Mouse (Mus musculus): ENCODE measurements around the gene Rgs16. TPM values are rescaled to one million over a fixed set of nuclear protein-coding genes. Genes with fewer than 3 reads are reported as not detected.

Gene Rgs16
- polyA plus RNA-seq (2014; fragmentation: Nextera tagmentation; extraction: Ambion mirVana): 5.8 and 8.3 TPM in 2 replicates

DNA sequence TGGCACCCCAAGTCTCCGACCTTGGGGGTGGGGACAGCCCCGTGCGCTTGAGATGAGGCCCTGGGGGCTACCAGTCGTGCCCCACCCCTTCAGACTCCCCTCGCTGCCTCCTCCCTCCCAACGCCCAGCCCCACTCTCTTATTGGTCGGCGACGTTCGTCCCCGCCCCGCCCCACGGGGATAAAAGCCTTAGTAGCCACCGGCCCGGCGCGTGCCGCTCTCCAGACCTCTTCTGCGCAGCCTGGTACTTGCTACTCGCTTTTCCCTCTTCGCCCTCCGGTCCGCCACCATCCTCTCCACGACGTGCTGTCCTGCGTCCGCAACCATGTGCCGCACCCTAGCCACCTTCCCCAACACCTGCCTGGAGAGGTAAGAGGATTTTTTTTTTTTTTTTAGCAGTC, at the start of gene Rgs16:
Gene Rgs16 (plus strand): TSS at position 205 of the 400 bp plus-strand sequence.
- peak within 1 kb of the TSS; percentile 43 for H3K4me3 ChIP-seq (ENCODE audit: low read depth, low read length)
- peak within 1 kb of the TSS; percentile 48 for H3K9ac ChIP-seq (replicated peaks; ENCODE audit: low read depth, low read length)
- H3K27ac ChIP-seq (ENCODE audit: low read depth, low read length): 0 out of 2 replicates have a peak within 1 kb of the TSS, but pooled peaks have one; percentile 16
- H3K36me3 ChIP-seq (ENCODE audit: control insufficient read depth, insufficient read depth, low read length): no peaks in the 10 kb centered on the region
- WGBS: 0% methylated on average over 28 of the region's 28 CpGs
- no peaks in the 10 kb centered on the region for H3K9me3 ChIP-seq (ENCODE audit: control insufficient read depth, low read length)
- peaks cover 21% of the 10 kb centered on the region; the same call in 1 of the 2 replicates for H3K4me1 ChIP-seq (ENCODE audit: control insufficient read depth, insufficient read depth, low read length)
- peak within 1 kb of the TSS; percentile 81 for H3K4me2 ChIP-seq (ENCODE audit: low read depth, low read length)
- H3K27me3 ChIP-seq (ENCODE audit: control insufficient read depth, insufficient read depth, low read length): no peaks in the 10 kb centered on the region
- ATAC-seq (ENCODE audit: low read depth): peak; percentile 78

GRCm38 (mm10) chr1:153692526-153692925, 47.6 kb upstream of the Rgs16 start:
- H3K4me2 ChIP-seq (ENCODE audit: low read depth, low read length): no peak overlapping the region
- H3K27ac ChIP-seq (ENCODE audit: low read depth, low read length): no peak overlapping the region
- H3K36me3 ChIP-seq (ENCODE audit: control insufficient read depth, insufficient read depth, low read length): 0 out of 2 replicates have a peak, but pooled peaks cover 2% of the 10 kb centered on the region
- H3K9me3 ChIP-seq (ENCODE audit: control insufficient read depth, low read length): no peaks in the 10 kb centered on the region
- 91% methylated on average over 6 of the region's 6 CpGs for WGBS
- no peak for ATAC-seq (ENCODE audit: low read depth)
- no peaks in the 10 kb centered on the region for H3K27me3 ChIP-seq (ENCODE audit: control insufficient read depth, insufficient read depth, low read length)
- 0 out of 2 replicates have a peak, but pooled peaks cover under 1% of the 10 kb centered on the region for H3K4me1 ChIP-seq (ENCODE audit: control insufficient read depth, insufficient read depth, low read length)
- H3K9ac ChIP-seq (replicated peaks; ENCODE audit: low read depth, low read length): no peak overlapping the region
- no peak overlapping the region for H3K4me3 ChIP-seq (ENCODE audit: low read depth, low read length)

DNA sequence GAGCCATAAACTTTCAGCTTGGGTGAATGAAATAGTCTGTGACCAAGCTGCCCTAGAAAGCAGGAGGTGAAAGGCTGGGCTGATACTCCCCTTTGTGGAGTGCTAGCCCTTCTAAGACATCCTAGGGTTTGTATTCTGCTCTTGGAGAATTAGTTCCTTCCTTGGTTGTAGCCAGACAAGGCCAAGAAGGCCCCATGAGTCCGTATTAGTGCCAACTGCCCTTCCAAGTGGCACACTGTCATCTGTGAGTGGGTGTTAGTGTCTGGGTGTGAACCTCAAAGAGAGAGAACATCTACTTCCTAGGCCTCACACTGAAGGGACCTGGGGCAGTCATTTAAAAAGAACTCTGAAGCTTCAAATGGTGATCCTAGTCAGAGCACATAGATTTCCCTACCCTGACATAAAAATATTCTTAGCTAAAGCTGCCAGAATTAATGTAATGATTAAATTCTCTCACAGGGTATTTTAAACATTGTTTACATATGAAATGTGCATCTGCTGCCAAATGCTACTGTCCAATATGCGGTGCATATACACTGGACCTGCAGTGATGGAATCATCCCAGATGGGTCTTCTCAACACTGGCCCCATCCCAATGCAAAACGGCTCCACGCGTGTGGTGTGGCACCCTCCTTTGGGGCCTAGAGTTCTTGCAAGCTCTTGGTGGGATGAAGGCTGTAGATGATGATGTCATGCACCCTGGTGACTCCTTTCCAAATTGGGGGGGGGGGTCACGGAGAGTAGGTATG, 45.6 kb upstream of the Rgs16 start:
- WGBS: 86% methylated on average over 6 of the region's 6 CpGs
- Histone ChIP-seq H3K4me2 (ENCODE audit: low read depth, low read length) (no peak overlapping the region), H3K4me3 (ENCODE audit: low read depth, low read length) (no peak overlapping the region), H3K27ac (ENCODE audit: low read depth, low read length) (no peak overlapping the region), H3K9ac (replicated peaks; ENCODE audit: low read depth, low read length) (no peak overlapping the region), H3K4me1 (ENCODE audit: control insufficient read depth, insufficient read depth, low read length) (0 out of 2 replicates have a peak, but pooled peaks cover 3% of the 10 kb centered on the region), H3K27me3 (ENCODE audit: control insufficient read depth, insufficient read depth, low read length) (no peaks in the 10 kb centered on the region), H3K9me3 (ENCODE audit: control insufficient read depth, low read length) (no peaks in the 10 kb centered on the region), H3K36me3 (ENCODE audit: control insufficient read depth, insufficient read depth, low read length) (0 out of 2 replicates have a peak, but pooled peaks cover 2% of the 10 kb centered on the region)
- no peak for ATAC-seq (ENCODE audit: low read depth)

DNA sequence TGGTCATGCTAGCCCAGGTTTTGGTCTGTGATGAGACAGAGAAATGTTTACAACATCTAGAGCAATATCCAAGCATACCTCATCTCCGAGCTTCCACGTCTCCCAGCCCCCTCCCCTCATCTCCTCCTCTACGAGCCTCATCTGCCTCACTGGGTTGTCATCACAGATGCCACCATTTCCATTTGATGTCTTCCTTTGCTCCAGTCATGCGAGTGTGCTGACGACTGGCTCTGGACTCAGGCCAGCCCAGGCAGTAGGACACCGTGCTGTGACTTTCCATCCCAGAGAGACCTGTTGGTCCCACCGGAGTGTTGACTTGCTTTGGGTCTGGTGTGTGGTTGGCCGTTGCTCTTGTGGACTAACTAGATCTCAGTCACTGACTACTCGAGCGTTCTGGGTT, 44.8 kb upstream of the Rgs16 start:
- no peak overlapping the region for H3K27ac ChIP-seq (ENCODE audit: low read depth, low read length)
- H3K4me3 ChIP-seq (ENCODE audit: low read depth, low read length): no peak overlapping the region
- 0 out of 2 replicates have a peak, but pooled peaks cover 3% of the 10 kb centered on the region for H3K4me1 ChIP-seq (ENCODE audit: control insufficient read depth, insufficient read depth, low read length)
- no peaks in the 10 kb centered on the region for H3K27me3 ChIP-seq (ENCODE audit: control insufficient read depth, insufficient read depth, low read length)
- H3K4me2 ChIP-seq (ENCODE audit: low read depth, low read length): no peak overlapping the region
- ATAC-seq (ENCODE audit: low read depth): no peak
- H3K9me3 ChIP-seq (ENCODE audit: control insufficient read depth, low read length): no peaks in the 10 kb centered on the region
- H3K36me3 ChIP-seq (ENCODE audit: control insufficient read depth, insufficient read depth, low read length): 0 out of 2 replicates have a peak, but pooled peaks cover 2% of the 10 kb centered on the region
- H3K9ac ChIP-seq (replicated peaks; ENCODE audit: low read depth, low read length): no peak overlapping the region
- WGBS: 90% methylated on average over 10 of the region's 10 CpGs

DNA sequence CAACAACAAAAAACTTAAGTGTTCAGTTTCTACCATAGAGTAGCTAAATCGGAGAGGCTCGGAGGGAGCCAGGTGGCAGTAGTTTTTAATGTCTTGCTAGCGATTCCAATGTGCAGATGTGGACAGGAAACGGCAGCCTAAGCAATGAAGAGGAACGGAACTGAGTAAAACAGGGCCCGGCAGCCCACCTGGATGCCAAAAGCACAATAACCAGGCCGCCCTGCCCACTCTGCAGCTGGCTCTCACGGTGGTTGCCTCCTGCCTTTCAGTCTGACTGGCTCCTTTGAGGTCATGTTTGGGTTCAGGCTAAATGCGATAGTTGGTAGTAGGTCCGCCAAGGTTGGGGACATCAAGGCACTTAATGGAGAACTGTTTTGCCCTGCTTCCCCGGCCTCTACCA, 44.1 kb upstream of the Rgs16 start:
- Histone ChIP-seq H3K4me1 (ENCODE audit: control insufficient read depth, insufficient read depth, low read length) (0 out of 2 replicates have a peak, but pooled peaks cover 3% of the 10 kb centered on the region), H3K4me3 (ENCODE audit: low read depth, low read length) (no peak overlapping the region), H3K27ac (ENCODE audit: low read depth, low read length) (no peak overlapping the region), H3K4me2 (ENCODE audit: low read depth, low read length) (no peak overlapping the region), H3K9me3 (ENCODE audit: control insufficient read depth, low read length) (no peaks in the 10 kb centered on the region), H3K36me3 (ENCODE audit: control insufficient read depth, insufficient read depth, low read length) (0 out of 2 replicates have a peak, but pooled peaks cover 2% of the 10 kb centered on the region), H3K9ac (replicated peaks; ENCODE audit: low read depth, low read length) (no peak overlapping the region), H3K27me3 (ENCODE audit: control insufficient read depth, insufficient read depth, low read length) (no peaks in the 10 kb centered on the region)
- ATAC-seq (ENCODE audit: low read depth): no peak
- WGBS: 88% methylated on average over 11 of the region's 11 CpGs

GRCm38 (mm10) chr1:153696541-153696940, 43.6 kb upstream of the Rgs16 start:
- no peak for ATAC-seq (ENCODE audit: low read depth)
- 90% methylated on average over 4 of the region's 4 CpGs for WGBS

GRCm38 (mm10) chr1:153697581-153698251, 42.4 kb upstream of the Rgs16 start:
- ATAC-seq (ENCODE audit: low read depth): peak; percentile 47; the same call in 1 of the 2 replicates
- Histone ChIP-seq H3K36me3 (ENCODE audit: control insufficient read depth, insufficient read depth, low read length) (0 out of 2 replicates have a peak, but pooled peaks cover 2% of the 10 kb centered on the region), H3K9ac (replicated peaks; ENCODE audit: low read depth, low read length) (no peak overlapping the region), H3K9me3 (ENCODE audit: control insufficient read depth, low read length) (no peaks in the 10 kb centered on the region), H3K4me2 (ENCODE audit: low read depth, low read length) (no peak overlapping the region), H3K27ac (ENCODE audit: low read depth, low read length) (no peak overlapping the region), H3K4me3 (ENCODE audit: low read depth, low read length) (no peak overlapping the region), H3K27me3 (ENCODE audit: control insufficient read depth, insufficient read depth, low read length) (no peaks in the 10 kb centered on the region), H3K4me1 (ENCODE audit: control insufficient read depth, insufficient read depth, low read length) (0 out of 2 replicates have a peak, but pooled peaks cover 3% of the 10 kb centered on the region)
- 50% methylated on average over 16 of the region's 16 CpGs for whole genome bisulfite sequencing

More at GRCm38 (mm10) chr1:153696541-153696940, 43.6 kb upstream of the Rgs16 start:
- Histone ChIP-seq H3K4me2 (ENCODE audit: low read depth, low read length) (no peak overlapping the region), H3K9ac (replicated peaks; ENCODE audit: low read depth, low read length) (no peak overlapping the region), H3K36me3 (ENCODE audit: control insufficient read depth, insufficient read depth, low read length) (0 out of 2 replicates have a peak, but pooled peaks cover 2% of the 10 kb centered on the region), H3K4me1 (ENCODE audit: control insufficient read depth, insufficient read depth, low read length) (0 out of 2 replicates have a peak, but pooled peaks cover 3% of the 10 kb centered on the region), H3K27me3 (ENCODE audit: control insufficient read depth, insufficient read depth, low read length) (no peaks in the 10 kb centered on the region), H3K27ac (ENCODE audit: low read depth, low read length) (no peak overlapping the region), H3K4me3 (ENCODE audit: low read depth, low read length) (no peak overlapping the region), H3K9me3 (ENCODE audit: control insufficient read depth, low read length) (no peaks in the 10 kb centered on the region)

- H3K9ac ChIP-seq (replicated peaks; ENCODE audit: low read depth, low read length): no peak overlapping the region
- H3K4me3 ChIP-seq (ENCODE audit: low read depth, low read length): no peak overlapping the region
- ATAC-seq (ENCODE audit: low read depth): no peak
- no peaks in the 10 kb centered on the region for H3K27me3 ChIP-seq (ENCODE audit: control insufficient read depth, insufficient read depth, low read length)
- H3K36me3 ChIP-seq (ENCODE audit: control insufficient read depth, insufficient read depth, low read length): 0 out of 2 replicates have a peak, but pooled peaks cover 2% of the 10 kb centered on the region
- H3K4me2 ChIP-seq (ENCODE audit: low read depth, low read length): no peak overlapping the region
- 62% methylated on average over 7 of the region's 7 CpGs for WGBS
- H3K27ac ChIP-seq (ENCODE audit: low read depth, low read length): no peak overlapping the region
- peaks cover 4% of the 10 kb centered on the region; the same call in 1 of the 2 replicates for H3K4me1 ChIP-seq (ENCODE audit: control insufficient read depth, insufficient read depth, low read length)
- H3K9me3 ChIP-seq (ENCODE audit: control insufficient read depth, low read length): no peaks in the 10 kb centered on the region
These were observed 41.7 kb upstream of the Rgs16 start for GRCm38 (mm10) chr1:153698311-153699084.
